17 mouse cellular contexts compared by ENCODE assay signal in genomic region chr2:166744433-166744832, GRCm38 (mm10). TPM values are rescaled to one million over a fixed set of nuclear protein-coding genes. Genes with fewer than 3 reads are reported as not detected.
DNase-seq lines count a peak whose midpoint lies in the region; ATAC-seq and TF ChIP-seq lines count a peak whose summit lies in the region.
"Had no signal": no experiment of that assay in that cellular context is flagged by ENCODE, and none has a peak within 500 bp of the region (broad histone marks: within the 10 kb centered on the region; RNA-seq: fewer than 3 reads in every experiment).

No protein-coding gene starts in this region.

- DNase-seq in cerebellum, adult 18-20 months, result peak; percentile 11 to 14
- DNase-seq in cerebellum, adult 11 months, result no peak
- DNase-seq in kidney, postnatal 0 days (ENCODE audit: low spot score), result no peak
- DNase-seq in ZHBTc4 (ENCODE audit: low read depth, low spot score), result peak; percentile 36
- no peak for DNase-seq in lung, postnatal 0 days (ENCODE audit: low spot score)
- no peak for DNase-seq in adrenal gland, adult 18-20 months (ENCODE audit: low spot score in 2 of 2)
- DNase-seq: right cerebral cortex, adult 18-20 months; thymus, postnatal 4 days had no signal

- WGBS in kidney, postnatal 0 days, result 78% methylated on average over 7 of the region's 7 CpGs
- WGBS in kidney, embryonic 16.5 days, result 76% methylated on average over 7 of the region's 7 CpGs
- WGBS in macrophage (ENCODE audit: missing documents), result 22% methylated on average over 7 of the region's 7 CpGs
- WGBS in lung, postnatal 0 days, result 66% methylated on average over 7 of the region's 7 CpGs

- no peaks in the 10 kb centered on the region for H3K4me1 ChIP-seq in kidney, postnatal 0 days (replicated peaks; ENCODE audit: insufficient read depth, low read length)
- 0 out of 2 replicates have a peak, but pooled peaks cover 2% of the 10 kb centered on the region for H3K4me1 ChIP-seq in kidney, embryonic 16.5 days (ENCODE audit: insufficient read depth, low read length)
- no peaks in the 10 kb centered on the region for H3K4me1 ChIP-seq in lung, postnatal 0 days (ENCODE audit: insufficient read depth, low read depth, low read length)
- H3K4me1 ChIP-seq: hindbrain, embryonic 15.5 days had no signal

- no peaks in the 10 kb centered on the region for H3K9me3 ChIP-seq in kidney, postnatal 0 days (replicated peaks; ENCODE audit: low read length)
- no peaks in the 10 kb centered on the region for H3K9me3 ChIP-seq in kidney, embryonic 16.5 days (ENCODE audit: low read length)
- no peaks in the 10 kb centered on the region for H3K9me3 ChIP-seq in lung, postnatal 0 days (ENCODE audit: low read length)
- H3K9me3 ChIP-seq: embryonic facial prominence, embryonic 10.5 days; forebrain, embryonic 10.5 days; heart, embryonic 13.5 days; hindbrain, embryonic 15.5 days; lung, embryonic 15.5 days; midbrain, embryonic 12.5 days; neural tube, embryonic 12.5 days had no signal

- no peak for TF ChIP-seq EP300 in lung, postnatal 0 days (IDR thresholded peaks at IDR 0.05)

- H3K4me3 ChIP-seq in kidney, postnatal 0 days (replicated peaks; ENCODE audit: low read depth, low read length), result no peak overlapping the region
- no peak overlapping the region for H3K4me3 ChIP-seq in kidney, embryonic 16.5 days (ENCODE audit: low read length)
- H3K4me3 ChIP-seq in macrophage (ENCODE audit: inconsistent target), result no peak overlapping the region
- H3K4me3 ChIP-seq in lung, postnatal 0 days (ENCODE audit: low read depth, low read length), result no peak overlapping the region
- H3K4me3 ChIP-seq: embryonic facial prominence, embryonic 10.5 days; forebrain, embryonic 10.5 days; heart, embryonic 13.5 days; hindbrain, embryonic 15.5 days; lung, embryonic 15.5 days; midbrain, embryonic 12.5 days; neural tube, embryonic 12.5 days had no signal

- 0 out of 2 replicates have a peak overlapping the region, but pooled peaks have one; percentile 4 for H3K9ac ChIP-seq in kidney, postnatal 0 days (ENCODE audit: low read depth, low read length)
- H3K9ac ChIP-seq in kidney, embryonic 16.5 days (replicated peaks; ENCODE audit: low read length), result no peak overlapping the region
- H3K9ac ChIP-seq in lung, postnatal 0 days (replicated peaks; ENCODE audit: low read depth), result no peak overlapping the region
- H3K9ac ChIP-seq: heart, embryonic 13.5 days; hindbrain, embryonic 15.5 days; lung, embryonic 15.5 days; midbrain, embryonic 12.5 days; neural tube, embryonic 12.5 days had no signal

- TF ChIP-seq CTCF in kidney, postnatal 0 days (IDR thresholded peaks at IDR 0.05; ENCODE audit: low read depth), result no peak
- TF ChIP-seq CTCF in lung, postnatal 0 days (IDR thresholded peaks at IDR 0.05), result no peak

- no peak overlapping the region for H3K27ac ChIP-seq in kidney, postnatal 0 days
- no peak overlapping the region for H3K27ac ChIP-seq in kidney, embryonic 16.5 days (ENCODE audit: low read length)
- peak overlapping the region; percentile 82 for H3K27ac ChIP-seq in macrophage
- H3K27ac ChIP-seq in lung, postnatal 0 days (ENCODE audit: low read length), result no peak overlapping the region
- H3K27ac ChIP-seq: forebrain, embryonic 10.5 days; heart, embryonic 13.5 days; hindbrain, embryonic 15.5 days; lung, embryonic 15.5 days; midbrain, embryonic 12.5 days; neural tube, embryonic 12.5 days had no signal

- no peaks in the 10 kb centered on the region for H3K27me3 ChIP-seq in kidney, postnatal 0 days (ENCODE audit: insufficient read depth, low read length)
- no peaks in the 10 kb centered on the region for H3K27me3 ChIP-seq in kidney, embryonic 16.5 days (ENCODE audit: insufficient read depth, low read length)
- no peaks in the 10 kb centered on the region for H3K27me3 ChIP-seq in lung, postnatal 0 days (replicated peaks; ENCODE audit: insufficient read depth, low read length)
- H3K27me3 ChIP-seq: heart, embryonic 13.5 days; hindbrain, embryonic 15.5 days; lung, embryonic 15.5 days; midbrain, embryonic 12.5 days; neural tube, embryonic 12.5 days had no signal

- H3K4me2 ChIP-seq in kidney, postnatal 0 days (ENCODE audit: low read length), result no peak overlapping the region
- H3K4me2 ChIP-seq in kidney, embryonic 16.5 days (replicated peaks; ENCODE audit: low read depth, low read length), result no peak overlapping the region
- no peak overlapping the region for H3K4me2 ChIP-seq in lung, postnatal 0 days (replicated peaks; ENCODE audit: low read depth, low read length)
- H3K4me2 ChIP-seq: heart, embryonic 13.5 days; hindbrain, embryonic 15.5 days; lung, embryonic 15.5 days; midbrain, embryonic 12.5 days; neural tube, embryonic 12.5 days had no signal

- H3K79me2 ChIP-seq in macrophage (ENCODE audit: inconsistent target), result no peaks in the 10 kb centered on the region

- no peaks in the 10 kb centered on the region for H3K36me3 ChIP-seq in kidney, postnatal 0 days (ENCODE audit: insufficient read depth, low read length)
- H3K36me3 ChIP-seq in kidney, embryonic 16.5 days (ENCODE audit: insufficient read depth, low read length), result no peaks in the 10 kb centered on the region
- H3K36me3 ChIP-seq in macrophage (ENCODE audit: inconsistent target), result no peaks in the 10 kb centered on the region
- H3K36me3 ChIP-seq in lung, postnatal 0 days (ENCODE audit: insufficient read depth, low read length), result no peaks in the 10 kb centered on the region
- H3K36me3 ChIP-seq: embryonic facial prominence, embryonic 10.5 days; forebrain, embryonic 10.5 days; heart, embryonic 13.5 days; hindbrain, embryonic 15.5 days; lung, embryonic 15.5 days; midbrain, embryonic 12.5 days; neural tube, embryonic 12.5 days had no signal

- ATAC-seq in kidney, postnatal 0 days (replicated peaks; ENCODE audit: low FRiP score, low read depth), result no peak
- no peak for ATAC-seq in kidney, embryonic 16.5 days (ENCODE audit: low FRiP score, low TSS enrichment)
- ATAC-seq in lung, postnatal 0 days, result no peak

RNA-seq across cellular contexts. Expression of gene Prex1, which starts 30.8 kb away (rescaled TPM):
- polyA plus RNA-seq in kidney, postnatal 0 days (2015; fragmentation: Nextera tagmentation; extraction: Ambion mirVana), result 9.6 and 9.8 TPM in 2 replicates
- polyA plus RNA-seq in kidney, embryonic 16.5 days (2015; fragmentation: Nextera tagmentation; extraction: Ambion mirVana), result 15.7 and 17.8 TPM in 2 replicates
- total RNA-seq in macrophage (2018; cell fraction: chromatin; rRNA removed), result 100 to 1,000 TPM; 118 to 441 (median 223) TPM
- 100 to 1,000 TPM in 13 of 26 experiments, 10 to 100 TPM in 13; 69.1 to 196 (median 100) TPM for total RNA-seq in macrophage (2018; cell fraction: cytosol; rRNA removed)
- 100 to 1,000 TPM in 22 of 26 experiments, 10 to 100 TPM in 4; 83.5 to 258 (median 137) TPM for total RNA-seq in macrophage (2018; cell fraction: nucleus; rRNA removed)
- 51.9 to 91.8 TPM (median 63.2 TPM) in 3 replicates for polyA plus RNA-seq in macrophage (2018)
- 6.9 and 7.5 TPM in 2 replicates for polyA plus RNA-seq in lung, postnatal 0 days (2015; fragmentation: Nextera tagmentation; extraction: Ambion mirVana)
- 10 to 100 TPM in 1 of 2 experiments, 1 to 10 TPM in 1; 9.4 to 12.7 TPM for total RNA-seq in adrenal gland, adult 18-20 months (2021)

RNA-seq across cellular contexts. Expression of gene Trp53rkb, which starts 47.9 kb away (rescaled TPM):
- 5.7 and 7.8 TPM in 2 replicates for polyA plus RNA-seq in kidney, postnatal 0 days (2015; fragmentation: Nextera tagmentation; extraction: Ambion mirVana)
- polyA plus RNA-seq in kidney, embryonic 16.5 days (2015; fragmentation: Nextera tagmentation; extraction: Ambion mirVana), result 7.8 and 8.2 TPM in 2 replicates
- 10 to 100 TPM in 1 of 26 experiments, 1 to 10 TPM in 23, under 1 TPM in 2; 0.65 to 14.7 (median 4.1) TPM for total RNA-seq in macrophage (2018; cell fraction: chromatin; rRNA removed)
- 1 to 10 TPM in 20 of 26 experiments, under 1 TPM in 6; 0.61 to 3.2 (median 1.4) TPM for total RNA-seq in macrophage (2018; cell fraction: cytosol; rRNA removed)
- 10 to 100 TPM in 1 of 26 experiments, 1 to 10 TPM in 23, under 1 TPM in 2; 0.80 to 10.0 (median 3.7) TPM for total RNA-seq in macrophage (2018; cell fraction: nucleus; rRNA removed)
- polyA plus RNA-seq in macrophage (2018), result 0.82 to 1.9 TPM (median 1.2 TPM) in 3 replicates
- 4.2 and 4.8 TPM in 2 replicates for polyA plus RNA-seq in lung, postnatal 0 days (2015; fragmentation: Nextera tagmentation; extraction: Ambion mirVana)
- total RNA-seq in adrenal gland, adult 18-20 months (2021), result 1 to 10 TPM; 4.2 to 5.7 TPM

Comparison
In these comparisons a context has a peak if more than half of its experiments do, and no peak if none do; other contexts are left out.
1. DNase-seq: peak in cerebellum, adult 18-20 months (2 of 2) and ZHBTc4 (single experiment); none in cerebellum, adult 11 months (single experiment), kidney, postnatal 0 days (single experiment), lung, postnatal 0 days (single experiment) and adrenal gland, adult 18-20 months (0 of 2).